Mouse (Mus musculus): Measurements from ENCODE around the gene Moxd1.

The Moxd1 gene

GRCm38 (mm10) chr10:24223449-24224143 lies at the start of gene Moxd1:
TSS of gene Moxd1 (plus strand) at chr10:24223517.
- DNase-seq (ENCODE audit: low read depth, low spot score): peak; percentile 6

DNA sequence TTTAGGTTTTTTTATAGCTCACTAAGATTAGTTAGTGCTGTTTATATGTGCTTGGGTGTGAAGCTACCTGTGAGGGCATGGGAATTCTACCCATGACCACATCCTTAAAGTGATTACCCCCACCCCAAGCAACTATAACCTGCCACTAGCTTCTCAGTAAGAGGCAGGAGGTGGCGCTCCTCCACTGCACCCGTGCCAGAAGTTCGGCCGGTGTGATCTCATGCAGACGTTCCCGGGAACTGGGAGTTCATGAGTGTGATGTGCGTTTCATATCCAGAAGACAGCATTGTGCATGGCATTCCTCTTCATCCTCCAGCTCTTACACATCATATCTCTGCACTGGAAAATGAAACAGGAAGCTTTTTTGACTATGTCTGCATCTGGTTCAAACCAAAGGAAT lies 32.9 kb upstream of the Moxd1 start:
- no peak for DNase-seq (ENCODE audit: low read depth, low spot score)

- no peak for DNase-seq (ENCODE audit: low read depth, low spot score)
These were observed 31.3 kb upstream of the Moxd1 start for GRCm38 (mm10) chr10:24191977-24192376.

DNA sequence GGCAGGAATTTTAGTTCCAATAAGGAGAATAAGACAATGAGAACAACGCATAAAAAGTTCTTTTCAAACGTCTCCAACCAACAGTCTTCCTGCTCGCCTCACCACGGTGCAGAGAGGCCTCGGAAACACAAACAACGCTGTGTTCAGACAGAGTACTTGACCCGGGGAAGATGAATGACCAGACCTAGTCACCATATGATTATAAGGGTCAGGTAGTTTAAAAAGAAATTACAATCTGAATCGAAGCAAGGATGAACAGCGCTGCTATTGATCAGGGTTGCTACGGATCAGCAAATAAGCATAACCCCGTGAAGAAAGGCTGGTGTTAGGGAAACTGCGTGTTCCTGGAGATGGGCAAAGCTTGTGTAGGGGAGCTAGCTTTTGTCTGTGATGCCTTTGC lies 24.0 kb upstream of the Moxd1 start:
- no peak for DNase-seq (ENCODE audit: low read depth, low spot score)

GRCm38 (mm10) chr10:24200099-24200498 lies 23.2 kb upstream of the Moxd1 start:
- DNase-seq (ENCODE audit: low read depth, low spot score): no peak

GRCm38 (mm10) chr10:24210075-24210474 lies 13.2 kb upstream of the Moxd1 start:
- no peak for DNase-seq (ENCODE audit: low read depth, low spot score)

DNA sequence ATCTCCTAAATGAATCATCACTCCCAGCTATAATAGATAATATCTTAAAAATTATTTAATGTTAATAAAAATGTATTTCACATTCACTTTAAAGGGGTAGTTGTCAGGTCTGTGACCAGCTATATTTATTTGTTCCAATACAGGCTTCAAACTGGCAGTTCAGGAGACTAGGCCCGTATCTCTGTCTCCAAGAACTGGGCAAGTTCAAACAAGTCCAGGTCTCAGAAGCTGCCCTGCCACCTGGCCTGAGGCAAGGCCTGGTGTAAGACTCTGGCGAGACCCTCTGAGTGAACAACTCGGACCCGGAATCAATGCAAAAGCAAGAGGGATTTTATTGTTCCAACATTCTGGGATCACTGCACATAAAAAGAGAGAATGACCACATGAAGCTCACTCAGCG lies 10.0 kb upstream of the Moxd1 start:
- DNase-seq (ENCODE audit: low read depth, low spot score): no peak

DNA sequence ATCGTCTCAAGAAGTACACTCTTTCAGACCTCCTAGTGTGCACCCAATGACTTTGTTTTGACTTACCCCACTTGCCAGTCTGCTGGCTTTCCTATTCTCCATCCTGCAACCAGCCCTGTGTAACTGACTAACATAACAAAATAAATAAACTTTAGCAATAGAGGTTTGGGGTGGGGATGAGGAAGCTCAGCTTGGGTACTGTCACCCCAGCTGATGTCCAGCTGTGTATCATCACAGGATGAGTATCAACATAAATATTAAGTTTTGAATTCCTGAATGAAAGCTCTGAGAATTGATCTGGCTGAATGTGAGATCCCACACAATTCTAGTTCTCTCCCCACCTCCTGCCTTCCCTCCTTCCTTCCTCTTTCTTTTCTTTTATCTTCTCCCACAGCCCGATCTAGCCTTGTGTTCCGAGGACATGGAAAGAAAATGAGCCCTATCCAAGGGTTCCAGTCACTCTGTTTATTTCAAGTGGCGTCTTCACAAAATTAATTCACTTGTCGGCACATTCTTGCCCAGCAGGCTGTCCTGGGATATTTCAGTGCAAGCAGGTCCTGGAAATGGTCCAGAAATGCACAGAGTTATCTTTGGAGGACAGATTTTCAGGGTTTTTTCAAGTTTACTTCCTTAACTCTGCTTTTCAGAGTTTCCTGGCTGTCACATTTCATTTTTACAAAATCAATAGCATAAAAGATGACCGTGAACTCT lies 5.6 kb upstream of the Moxd1 start:
- DNase-seq (ENCODE audit: low read depth, low spot score): no peak

DNA sequence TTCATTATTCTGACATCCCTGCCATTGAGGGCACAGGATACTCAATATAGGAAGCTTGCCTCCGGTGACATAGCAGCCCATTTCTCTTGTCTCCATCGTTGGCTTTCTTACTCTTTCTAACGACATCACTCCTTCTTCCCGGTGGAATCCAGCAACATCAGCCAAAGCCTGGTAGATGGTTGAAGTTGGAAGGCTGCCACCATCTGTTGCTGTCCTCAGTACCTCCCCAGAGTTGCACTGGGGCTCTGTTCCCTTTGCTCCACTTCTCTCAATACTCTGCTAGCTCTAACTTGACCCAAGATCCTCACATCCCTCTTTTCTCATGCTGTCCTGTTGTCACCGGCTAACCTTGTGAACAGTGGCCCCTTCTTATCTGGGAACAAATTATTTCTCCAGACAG lies 2.4 kb upstream of the Moxd1 start:
- DNase-seq (ENCODE audit: low read depth, low spot score): no peak

GRCm38 (mm10) chr10:24222911-24223310 lies 406 bp upstream of the Moxd1 start:
- no peak for DNase-seq (ENCODE audit: low read depth, low spot score)

DNA sequence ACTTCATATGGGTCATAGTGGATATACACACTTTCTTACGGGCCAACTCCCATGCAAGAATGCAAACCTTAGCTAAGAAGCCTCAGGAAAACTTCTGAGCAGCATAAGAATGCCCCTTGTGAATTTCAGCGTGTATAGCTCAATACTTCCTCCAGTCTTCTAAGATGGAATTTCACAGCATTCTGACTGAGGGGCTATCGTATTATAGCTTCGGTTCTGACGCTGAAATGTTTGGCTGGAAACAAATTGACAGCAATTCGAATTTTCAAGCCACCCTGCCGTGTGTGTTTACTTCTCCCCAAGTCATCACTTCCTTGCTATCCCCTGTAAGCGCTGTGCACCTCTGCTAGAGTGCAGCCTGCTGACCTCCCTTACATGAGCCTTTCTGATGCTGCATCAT lies 1.3 kb downstream of the Moxd1 start:
- DNase-seq (ENCODE audit: low read depth, low spot score): no peak

GRCm38 (mm10) chr10:24228318-24229183 lies 5.2 kb downstream of the Moxd1 start:
- DNase-seq (ENCODE audit: low read depth, low spot score): no peak

GRCm38 (mm10) chr10:24232281-24232680 lies 9.0 kb downstream of the Moxd1 start:
- no peak for DNase-seq (ENCODE audit: low read depth, low spot score)

GRCm38 (mm10) chr10:24235426-24236283 lies 12.3 kb downstream of the Moxd1 start:
- DNase-seq (ENCODE audit: low read depth, low spot score): no peak

- no peak for DNase-seq (ENCODE audit: low read depth, low spot score)
These were observed 23.5 kb downstream of the Moxd1 start for GRCm38 (mm10) chr10:24246815-24247214.

- DNase-seq (ENCODE audit: low read depth, low spot score): no peak
These were observed 24.8 kb downstream of the Moxd1 start for GRCm38 (mm10) chr10:24248116-24248515.

DNA sequence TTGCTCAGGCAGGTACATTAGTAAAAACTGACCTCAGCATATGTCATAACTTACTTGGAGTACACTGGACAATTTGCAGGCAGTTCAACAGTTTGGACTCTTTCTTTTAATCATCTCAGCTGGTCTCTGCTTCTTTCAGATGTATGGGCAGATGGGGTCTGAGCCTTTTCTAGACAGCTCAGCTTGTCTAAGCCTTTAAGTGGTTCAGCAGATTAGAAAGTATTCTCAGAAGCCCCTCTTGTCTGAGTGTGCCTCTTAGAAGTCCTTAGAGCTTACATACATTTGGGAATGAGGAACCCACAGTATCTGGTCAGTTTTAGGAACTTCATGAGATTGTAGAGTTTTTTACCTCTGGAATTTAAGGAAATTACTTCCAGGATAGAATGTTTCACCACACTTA lies 28.3 kb downstream of the Moxd1 start:
- DNase-seq (ENCODE audit: low read depth, low spot score): no peak

DNA sequence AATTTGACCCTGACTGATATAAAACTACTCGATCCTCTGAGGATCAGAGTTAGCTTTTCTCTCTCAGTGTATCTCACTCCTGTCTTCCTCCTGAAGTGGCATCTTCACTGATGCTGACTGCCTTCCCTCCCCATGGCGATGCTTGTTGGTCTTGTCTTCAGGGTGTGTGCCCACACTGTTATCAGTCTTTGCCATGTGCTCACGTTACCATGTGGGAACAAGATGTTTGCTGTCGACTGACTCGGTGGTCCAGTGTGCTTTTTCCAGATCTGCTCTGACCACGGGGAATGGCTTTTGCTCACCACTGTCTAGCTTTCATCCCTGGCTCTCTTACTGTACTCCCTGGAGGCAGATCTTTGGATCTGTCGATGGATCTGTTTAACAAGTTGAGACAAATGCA lies 34.8 kb downstream of the Moxd1 start:
- no peak for DNase-seq (ENCODE audit: low read depth, low spot score)

DNA sequence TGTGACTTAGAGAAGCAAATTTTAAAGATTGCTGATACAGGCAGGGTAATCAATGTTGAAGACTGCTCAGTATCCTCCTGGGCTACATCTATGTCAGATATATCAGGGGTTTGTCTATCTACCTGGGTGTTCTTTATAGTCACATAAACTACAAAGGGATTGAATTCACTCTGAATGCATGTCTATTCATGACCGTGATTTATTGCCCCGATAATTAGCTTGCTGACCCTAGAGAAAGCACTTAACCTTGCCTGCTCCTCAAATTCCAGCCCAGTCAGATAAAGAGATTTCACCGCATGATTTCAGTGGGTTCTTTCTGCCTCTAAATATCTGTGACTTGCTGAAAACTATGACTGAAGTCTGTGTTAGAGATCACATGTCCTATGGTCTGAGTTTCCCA lies 35.6 kb downstream of the Moxd1 start:
- no peak for DNase-seq (ENCODE audit: low read depth, low spot score)

- no peak for DNase-seq (ENCODE audit: low read depth, low spot score)
These were observed 36.7 kb downstream of the Moxd1 start for GRCm38 (mm10) chr10:24259794-24260590.

GRCm38 (mm10) chr10:24267520-24267919 lies 44.2 kb downstream of the Moxd1 start:
- no peak for DNase-seq (ENCODE audit: low read depth, low spot score)

All from CD4-positive helper T cell, adult 2 months (primary cell).